Mouse (Mus musculus) adrenal gland, adult (tissue): ENCODE results near the gene Stpg3.
A peak's percentile ranks its signal among the peaks of the same experiment; 100 is the strongest.

Experiments used
- DNase-seq, 2 experiments: peaks; one replicate each; pipeline ENCODE4 v3.0.0; 2022 to 2023; ENCODE audit warnings: low spot score in 1 of 2; ENCODE audit not compliant: inconsistent age in 2 of 2

Stpg3 gene

GRCm38 (mm10) chr2:25237522-25237921, 23.1 kb upstream of the Stpg3 start:
- DNase-seq = no peak

- DNase-seq = no peak
Observed at GRCm38 (mm10) chr2:25236614-25237013, 22.2 kb upstream of the Stpg3 start, which contains the start of gene Rnf224. TSS of gene Rnf224 (minus strand) at chr2:25236787.

DNA sequence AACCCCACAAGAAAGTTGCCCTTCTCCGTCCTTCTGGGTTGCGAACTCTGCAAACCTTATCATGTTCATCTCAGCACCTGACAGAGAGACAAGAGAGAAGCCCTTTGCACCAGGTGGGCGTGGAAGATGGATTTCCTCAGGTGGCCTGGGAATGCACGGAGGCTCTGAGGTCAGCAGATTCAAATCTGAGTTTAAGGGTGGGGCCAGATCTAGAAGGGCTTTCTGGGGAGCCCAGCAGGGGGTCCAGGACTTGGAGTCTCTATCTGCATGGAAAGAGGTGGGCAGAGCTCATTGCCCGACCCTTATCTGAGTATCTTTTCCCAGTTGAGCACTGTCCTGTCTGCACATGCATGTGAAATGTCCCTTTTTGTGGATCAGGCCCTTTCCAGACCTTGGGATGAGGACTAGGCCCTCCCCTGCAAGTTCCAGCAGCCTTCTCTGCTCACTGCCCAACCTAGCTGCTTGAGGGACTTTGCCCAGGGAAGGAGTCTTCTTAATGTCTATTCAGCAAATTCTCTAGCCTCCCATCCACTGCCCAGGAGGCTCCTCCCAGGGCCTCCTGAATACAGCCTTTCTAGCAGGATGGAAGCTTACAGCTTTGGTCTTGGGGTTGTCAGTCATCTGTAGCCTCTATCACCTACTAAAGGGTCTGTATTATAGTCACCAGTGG, 20.2 kb upstream of the Stpg3 start:
- no peak for DNase-seq

- no peak for DNase-seq
Observed at GRCm38 (mm10) chr2:25234050-25234449, 19.6 kb upstream of the Stpg3 start, which contains the start of gene Slc34a3. TSS of gene Slc34a3 (minus strand) at chr2:25234364.

GRCm38 (mm10) chr2:25233421-25233820, 19.0 kb upstream of the Stpg3 start:
- DNase-seq = no peak

DNA sequence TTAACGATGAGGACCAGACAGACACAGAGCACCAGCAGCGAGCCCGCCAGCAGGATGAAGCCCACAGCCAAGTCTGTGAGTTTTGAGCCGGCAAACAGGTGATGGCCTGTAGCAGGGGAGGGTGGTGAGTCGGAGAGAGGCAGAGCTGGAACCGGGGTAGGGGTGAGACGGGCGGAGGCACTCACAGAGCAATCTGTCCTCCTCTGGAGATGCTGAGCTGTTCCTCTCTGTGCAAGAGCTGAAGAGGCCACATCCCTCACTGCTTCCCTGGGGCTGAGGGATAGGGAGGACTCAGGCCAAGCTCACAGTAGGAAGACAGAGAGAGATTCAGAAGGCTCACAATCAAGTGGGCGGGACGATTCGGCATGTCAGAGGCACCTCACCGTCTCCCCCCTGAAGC, 16.6 kb upstream of the Stpg3 start:
- DNase-seq = no peak

- no peak for DNase-seq
Observed at GRCm38 (mm10) chr2:25230581-25230980, 16.1 kb upstream of the Stpg3 start.

DNA sequence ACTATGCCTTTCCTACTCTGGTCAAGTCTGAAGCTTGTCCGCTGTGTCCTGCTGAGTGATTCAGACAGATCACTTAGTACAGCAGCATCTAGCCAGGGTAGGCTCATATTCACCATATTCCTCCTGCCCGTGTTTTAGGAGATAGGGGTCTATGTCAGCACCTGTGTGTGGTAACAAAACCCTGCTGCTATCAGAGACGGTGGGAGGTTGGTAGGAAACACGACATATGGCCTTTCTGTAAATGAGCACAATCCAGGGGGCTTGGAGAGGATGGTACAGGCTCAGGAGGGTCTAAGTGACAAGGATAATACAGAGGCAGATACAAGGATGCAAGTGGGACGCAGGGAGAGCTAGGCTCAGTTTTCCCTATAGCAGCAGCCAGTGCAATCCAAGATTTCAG, 15.1 kb upstream of the Stpg3 start:
- DNase-seq = no peak

DNA sequence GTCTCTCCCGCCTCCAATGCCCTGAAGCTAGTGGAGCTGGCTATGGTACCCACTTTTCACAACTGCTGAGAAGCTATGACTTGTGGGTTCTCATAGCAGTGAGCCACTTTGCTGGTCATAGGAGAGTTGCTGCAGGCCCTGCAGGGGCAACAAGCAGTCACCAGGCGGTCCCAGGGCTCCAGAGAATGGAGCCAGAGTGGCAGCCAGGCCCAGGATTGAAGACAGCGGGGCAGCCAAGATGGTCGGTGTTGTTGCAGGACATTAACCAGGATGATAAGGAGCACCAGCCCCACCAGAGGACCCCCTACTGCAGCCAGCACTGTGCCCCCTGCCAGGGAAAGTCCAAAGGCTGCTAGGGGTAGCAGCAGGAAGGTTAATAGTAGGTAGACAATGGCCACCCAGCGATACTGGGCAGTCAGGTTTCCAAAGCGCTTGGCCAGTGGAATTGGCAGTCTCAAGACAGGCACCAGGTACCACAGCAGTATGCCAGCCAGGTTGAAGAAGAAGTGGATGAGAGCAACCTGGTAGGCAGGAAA, 14.6 kb upstream of the Stpg3 start:
- DNase-seq = peak in 1 of 2 experiments; percentile 47

GRCm38 (mm10) chr2:25228431-25228889, 14.0 kb upstream of the Stpg3 start:
- peak; percentile 89 to 96 for DNase-seq

GRCm38 (mm10) chr2:25227406-25227805, 13.0 kb upstream of the Stpg3 start:
- no peak for DNase-seq

DNA sequence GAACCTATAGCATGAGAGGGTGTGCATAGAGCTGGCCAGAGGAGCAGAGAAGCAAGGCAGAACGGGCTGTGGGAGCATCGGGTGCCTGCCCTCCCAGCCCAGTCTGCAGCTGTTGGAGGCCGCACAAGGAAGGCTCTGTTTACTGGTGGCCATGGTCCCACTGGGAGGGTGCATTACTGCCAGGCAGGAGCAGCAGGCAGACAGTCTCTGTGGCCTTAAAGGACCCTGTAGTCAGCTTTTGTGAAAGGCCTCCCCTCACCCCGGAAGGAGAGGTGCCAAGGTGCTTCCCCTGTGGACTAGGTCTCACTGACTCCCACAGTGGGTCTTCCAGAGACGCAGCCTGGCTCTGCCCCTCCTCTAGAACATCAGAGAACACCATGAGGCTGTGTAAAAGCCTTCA, 12.4 kb upstream of the Stpg3 start:
- peak in 1 of 2 experiments; percentile 48 for DNase-seq

GRCm38 (mm10) chr2:25225811-25226379, 11.5 kb upstream of the Stpg3 start:
- DNase-seq = peak in 1 of 2 experiments; percentile 51

DNA sequence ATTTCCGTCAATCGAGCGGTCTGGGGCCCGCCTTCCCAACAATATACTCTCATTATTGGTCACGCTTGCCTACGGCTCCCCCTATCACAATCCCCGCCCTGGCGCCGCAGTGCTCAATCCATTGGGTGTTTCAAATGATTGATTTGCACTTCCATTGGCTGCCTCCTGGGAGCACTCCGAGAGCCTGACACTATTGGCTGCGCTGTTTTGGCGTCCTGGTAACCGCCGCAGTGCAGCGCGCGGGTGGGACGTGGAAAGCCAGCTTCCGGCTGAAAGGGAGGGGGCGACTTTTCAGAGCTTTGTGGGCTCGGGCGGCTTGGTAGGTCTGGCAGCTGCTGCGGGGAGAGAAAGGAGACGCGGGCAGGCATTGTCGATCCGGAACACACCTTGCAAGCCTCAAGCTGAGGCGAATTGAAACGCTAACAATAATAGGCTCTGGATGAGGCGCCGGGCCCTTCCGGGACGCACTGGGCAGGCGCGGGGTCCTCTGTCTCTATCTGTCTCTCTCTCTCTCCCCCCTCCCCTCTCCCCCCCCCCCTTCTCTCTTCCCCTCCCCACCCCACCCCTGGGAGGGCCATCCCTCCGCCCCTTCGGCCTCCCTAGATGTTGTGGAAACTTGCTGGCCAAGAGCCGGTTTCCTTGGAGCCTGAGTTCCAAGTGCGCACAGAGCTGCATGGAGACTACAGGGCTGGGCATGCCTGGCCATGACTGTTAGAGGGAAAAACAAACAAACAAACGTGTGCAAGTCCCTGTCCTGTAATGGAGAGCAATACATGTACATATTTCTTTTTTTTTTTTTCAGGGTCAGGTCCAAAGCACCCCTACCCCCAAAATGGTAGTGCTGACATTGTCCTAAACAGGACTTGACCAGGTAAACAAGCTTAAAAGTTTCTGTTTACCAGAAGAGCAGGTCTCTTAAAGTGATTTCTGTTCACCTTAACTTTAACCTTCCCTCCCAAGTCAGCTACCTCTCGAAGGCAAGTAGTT, 10.6 kb upstream of the Stpg3 start:
- peak; percentile 99 for DNase-seq

DNA sequence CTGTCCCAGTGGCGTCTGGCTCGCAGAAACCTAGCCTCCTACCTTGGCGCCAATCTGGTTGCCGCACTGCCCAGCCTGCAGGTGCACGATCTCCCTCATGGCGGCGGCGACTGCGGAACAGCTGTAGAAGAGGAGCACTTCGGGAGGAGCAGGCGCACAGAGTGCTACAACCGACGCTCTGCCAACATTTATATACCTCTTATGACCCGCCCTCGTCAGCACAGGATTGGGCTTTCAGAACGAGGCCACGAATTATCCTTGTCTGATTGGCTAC, 10.0 kb upstream of the Stpg3 start, which contains the start of gene Tubb4b:
Gene Tubb4b, minus strand, starts transcription at position 211 of the 274 bp plus-strand sequence.
- DNase-seq = no peak

GRCm38 (mm10) chr2:25223681-25224491, 9.4 kb upstream of the Stpg3 start:
- DNase-seq = peak; percentile 94 to 97

- no peak for DNase-seq
Observed at GRCm38 (mm10) chr2:25221331-25221772, 6.9 kb upstream of the Stpg3 start.

DNA sequence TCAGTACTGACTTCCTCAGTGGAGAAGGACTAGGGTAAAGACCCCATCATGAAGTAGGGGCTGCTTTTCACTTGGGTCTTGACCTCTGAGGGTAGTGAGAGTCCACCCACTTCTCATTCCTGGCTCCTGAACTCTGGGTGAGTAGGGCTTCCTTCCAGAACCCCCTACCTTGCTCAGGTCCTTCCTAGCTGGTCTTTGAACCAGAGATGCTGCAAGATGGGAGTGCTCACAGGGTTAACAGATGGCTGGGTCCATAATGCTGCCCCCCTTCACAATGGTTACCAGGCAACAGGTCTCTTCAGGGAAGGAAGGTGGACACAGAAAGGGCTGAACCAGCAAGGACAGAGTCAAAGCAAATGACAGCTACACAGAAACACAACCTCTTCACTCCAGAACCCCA, 4.0 kb upstream of the Stpg3 start, which contains the start of gene Fam166a:
Gene Fam166a, plus strand, starts transcription at position 301 of the 400 bp plus-strand sequence.
- no peak for DNase-seq

DNA sequence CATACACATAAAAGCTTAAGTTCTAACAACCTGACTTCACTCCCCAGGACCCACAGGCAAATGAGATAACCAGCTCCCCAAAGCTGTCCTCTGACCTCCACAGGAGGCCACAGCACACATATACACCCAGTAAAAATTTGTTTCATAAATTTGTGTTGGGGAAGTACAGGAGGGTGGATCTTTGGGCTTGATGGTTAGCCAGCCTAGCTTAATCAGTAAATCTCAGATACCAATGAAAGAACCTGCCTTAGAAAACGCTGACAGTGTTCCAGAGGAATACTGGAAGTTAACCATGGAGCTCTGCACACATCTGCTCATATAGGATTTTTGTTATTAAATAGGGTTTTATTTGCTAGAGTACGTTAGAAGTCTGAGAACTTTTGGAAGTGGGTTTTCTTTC, 3.2 kb upstream of the Stpg3 start:
- DNase-seq = no peak

DNA sequence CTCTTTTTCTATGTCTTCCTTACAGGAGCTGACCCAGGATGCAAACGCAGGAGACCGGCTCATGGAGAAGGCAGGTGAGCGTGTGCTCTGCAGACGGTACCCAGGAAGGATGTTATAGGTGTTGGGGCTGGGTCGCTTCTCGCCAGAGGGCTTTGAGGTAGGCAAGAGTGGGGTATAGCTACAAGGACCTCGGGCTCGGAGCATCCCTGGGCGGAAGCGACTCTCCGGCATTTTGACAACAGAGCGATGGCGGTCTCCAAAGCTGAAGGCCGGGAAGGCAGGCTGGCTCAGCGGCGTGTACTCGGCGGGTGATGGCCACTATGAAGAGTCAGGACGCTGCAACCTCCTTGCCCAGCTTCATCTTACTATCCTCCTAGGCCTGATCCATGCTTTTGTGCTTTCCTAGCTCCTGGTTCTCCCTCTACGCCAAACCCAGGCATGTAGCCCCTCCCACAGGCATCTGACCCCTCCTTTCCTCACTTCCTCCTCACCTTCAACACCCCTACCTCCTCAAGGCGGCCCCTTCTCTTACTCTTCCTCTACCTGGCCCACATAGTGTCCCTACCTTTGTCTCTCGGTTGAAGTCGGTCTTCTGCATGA, 1.1 kb downstream of the Stpg3 start:
- no peak for DNase-seq
